Mouse (Mus musculus) heart, embryonic 15.5 days (tissue): ENCODE results near the gene Zbtb9. TPM values are rescaled to one million over a fixed set of nuclear protein-coding genes. Genes with fewer than 3 reads are reported as not detected.

Experiments
- ATAC-seq: fragments of 200-750 bp; cut with Nextera tagmentation; replicated peaks from 2 replicates; pipeline ENCODE4 v1.8.0; 2017; ENCODE audit warnings: low read depth, moderate TSS enrichment; ENCODE audit not compliant: insufficient number of reproducible peaks, insufficient read depth, low FRiP score
- H3K27ac ChIP-seq: fragments of 300-500 bp; sonication (generic); 2 replicates; pipeline ENCODE4 v1.5.1; 2015; ENCODE audit warnings: mild to moderate bottlenecking, inconsistent platforms
- H3K27me3 ChIP-seq: fragments of 300-500 bp; sonication (generic); 2 replicates; pipeline ENCODE4 v1.6.1; 2015; ENCODE audit warnings: inconsistent platforms
- H3K36me3 ChIP-seq: fragments of 300-500 bp; sonication (generic); 2 replicates; pipeline ENCODE4 v1.6.1; 2015; ENCODE audit warnings: mild to moderate bottlenecking, inconsistent platforms
- H3K4me1 ChIP-seq: fragments of 300-500 bp; sonication (generic); replicated peaks from 2 replicates; pipeline ENCODE4 v1.6.1; 2015; ENCODE audit warnings: inconsistent platforms
- H3K4me2 ChIP-seq: fragments of 300-500 bp; sonication (generic); 2 replicates; pipeline ENCODE4 v1.6.1; 2015; ENCODE audit warnings: inconsistent platforms, mild to moderate bottlenecking, moderate library complexity
- H3K4me3 ChIP-seq: fragments of 300-500 bp; sonication (generic); 2 replicates; pipeline ENCODE4 v1.5.1; 2015; ENCODE audit warnings: mild to moderate bottlenecking, inconsistent platforms
- H3K9ac ChIP-seq: fragments of 300-500 bp; sonication (generic); 2 replicates; pipeline ENCODE4 v1.6.1; 2015; ENCODE audit warnings: mild to moderate bottlenecking, inconsistent platforms
- H3K9me3 ChIP-seq: fragments of 300-500 bp; sonication (generic); replicated peaks from 2 replicates; pipeline ENCODE4 v1.6.1; 2016; ENCODE audit warnings: inconsistent platforms
- WGBS: fragments of 180-500 bp; shearing (Covaris S2); methylation state at CpG from one replicate; pipeline ENCODE4 v1.1.7; 2015; ENCODE audit warnings: mixed read lengths; 5-methylcytosine and 5-hydroxymethylcytosine counted together
- polyA plus RNA-seq: library from polyadenylated mRNA; unstranded; fragments of >200 nt; fragmentation: Nextera tagmentation; extraction: Ambion mirVana; gene quantifications from 2 replicates; pipeline ENCODE4 v1.2.1, GENCODE M21; 2015

Zbtb9 gene
- polyA plus RNA-seq, 1 experiment from 2014 or later, result 8.3 TPM

DNA sequence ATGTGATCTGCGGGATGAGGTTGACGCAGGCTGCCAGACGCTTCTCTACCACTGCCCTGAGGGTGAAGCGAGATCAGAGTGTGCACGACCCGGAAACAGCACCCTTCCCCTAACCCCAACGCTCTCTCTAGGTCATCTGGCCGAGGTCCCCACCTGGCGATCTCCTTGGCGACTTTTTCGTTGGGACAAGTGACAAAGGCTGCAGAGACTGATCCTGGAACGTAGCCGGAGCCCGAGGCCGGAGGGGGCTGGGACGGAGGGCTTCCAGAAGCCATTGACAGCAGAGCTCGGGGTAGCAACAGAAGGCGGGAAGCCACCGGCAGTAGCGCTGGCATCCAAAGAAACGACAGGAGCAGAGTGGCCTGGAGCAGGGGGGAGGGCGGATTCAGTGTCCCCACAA is 34.2 kb upstream of the Zbtb9 start:
- no peak for ATAC-seq
- WGBS, result under 1% methylated on average over 22 of the region's 22 CpGs
- peak overlapping the region; percentile 87 for H3K27ac ChIP-seq
- H3K36me3 ChIP-seq, result peaks cover 31% of the 10 kb centered on the region
- no peaks in the 10 kb centered on the region for H3K27me3 ChIP-seq
- H3K4me1 ChIP-seq, result peaks cover 44% of the 10 kb centered on the region
- H3K9ac ChIP-seq, result peak overlapping the region; percentile 70
- no peaks in the 10 kb centered on the region for H3K9me3 ChIP-seq
- H3K4me2 ChIP-seq, result peak overlapping the region; percentile 89
- peak overlapping the region; percentile 64 for H3K4me3 ChIP-seq

GRCm38 (mm10) chr17:26939178-26939972 is 33.6 kb upstream of the Zbtb9 start, which contains the start of gene Cuta:
TSS of gene Cuta (minus strand) at chr17:26939569.
- Histone ChIP-seq H3K9ac (peak within 1 kb of the TSS; percentile 82), H3K4me3 (peak within 1 kb of the TSS; percentile 64), H3K4me2 (peak within 1 kb of the TSS; percentile 89), H3K27me3 (no peaks in the 10 kb centered on the region), H3K4me1 (peaks cover 38% of the 10 kb centered on the region), H3K9me3 (no peaks in the 10 kb centered on the region), H3K36me3 (peaks cover 30% of the 10 kb centered on the region), H3K27ac (peak within 1 kb of the TSS; percentile 97)
- 0% methylated on average over 68 of the region's 70 CpGs for WGBS
- peak; percentile 95 for ATAC-seq

DNA sequence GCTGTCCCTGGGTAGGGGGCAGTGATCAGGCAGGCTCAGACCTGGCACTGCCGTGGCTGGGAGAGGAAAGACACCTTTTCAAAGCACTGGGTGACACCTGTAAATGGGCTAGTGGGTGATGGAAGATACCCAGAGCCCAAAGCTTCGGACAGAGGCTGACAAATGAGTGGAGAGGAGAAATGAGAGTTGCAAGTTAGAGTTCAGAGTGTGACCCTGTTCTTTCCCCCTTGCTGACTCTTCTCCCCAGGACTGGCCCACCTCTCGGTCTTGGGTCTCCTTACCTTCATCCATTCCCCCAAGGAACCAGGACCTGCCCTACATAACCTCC is 33.0 kb upstream of the Zbtb9 start:
- 8% methylated on average over 3 of the region's 3 CpGs for WGBS
- no peaks in the 10 kb centered on the region for H3K9me3 ChIP-seq
- ATAC-seq, result no peak
- peak overlapping the region; percentile 87 for H3K4me2 ChIP-seq
- peaks cover 36% of the 10 kb centered on the region for H3K4me1 ChIP-seq
- H3K27me3 ChIP-seq, result no peaks in the 10 kb centered on the region
- peaks cover 24% of the 10 kb centered on the region for H3K36me3 ChIP-seq
- peak overlapping the region; percentile 82 for H3K9ac ChIP-seq
- peak overlapping the region; percentile 97 for H3K27ac ChIP-seq
- H3K4me3 ChIP-seq, result peak overlapping the region; percentile 64

GRCm38 (mm10) chr17:26941031-26941789 is 31.8 kb upstream of the Zbtb9 start, which contains the start of gene Syngap1:
TSS of gene Syngap1 (plus strand) at chr17:26941253.
- no peak for ATAC-seq
- H3K9me3 ChIP-seq, result no peaks in the 10 kb centered on the region
- H3K27ac ChIP-seq, result peak within 1 kb of the TSS; percentile 97
- H3K4me1 ChIP-seq, result peaks cover 44% of the 10 kb centered on the region
- peak within 1 kb of the TSS; percentile 87 for H3K4me2 ChIP-seq
- peak within 1 kb of the TSS; percentile 64 for H3K4me3 ChIP-seq
- WGBS, result 8% methylated on average over 20 of the region's 24 CpGs
- H3K36me3 ChIP-seq, result peaks cover 12% of the 10 kb centered on the region; the same call in 1 of the 2 replicates
- H3K27me3 ChIP-seq, result no peaks in the 10 kb centered on the region
- peak within 1 kb of the TSS; percentile 82 for H3K9ac ChIP-seq

- no peaks in the 10 kb centered on the region for H3K27me3 ChIP-seq
- H3K36me3 ChIP-seq, result peaks cover 5% of the 10 kb centered on the region; the same call in 1 of the 2 replicates
- H3K4me3 ChIP-seq, result peak overlapping the region; percentile 49
- peaks cover 51% of the 10 kb centered on the region for H3K4me1 ChIP-seq
- 28% methylated on average over 4 of the region's 4 CpGs for WGBS
- H3K27ac ChIP-seq, result no peak overlapping the region
- H3K4me2 ChIP-seq, result peak overlapping the region; percentile 87
- no peaks in the 10 kb centered on the region for H3K9me3 ChIP-seq
- H3K9ac ChIP-seq, result peak overlapping the region; percentile 44; the same call in 1 of the 2 replicates
- no peak for ATAC-seq
Observed at GRCm38 (mm10) chr17:26941841-26942570, 31.0 kb upstream of the Zbtb9 start.

GRCm38 (mm10) chr17:26945824-26946495 is 27.0 kb upstream of the Zbtb9 start:
- WGBS, result 31% methylated on average over 13 of the region's 13 CpGs
- Histone ChIP-seq H3K4me2 (peak overlapping the region; percentile 73), H3K27ac (peak overlapping the region; percentile 72), H3K4me3 (peak overlapping the region; percentile 49), H3K9ac (peak overlapping the region; percentile 69), H3K9me3 (no peaks in the 10 kb centered on the region), H3K36me3 (no peaks in the 10 kb centered on the region), H3K27me3 (no peaks in the 10 kb centered on the region), H3K4me1 (peaks cover 44% of the 10 kb centered on the region)
- ATAC-seq, result no peak

DNA sequence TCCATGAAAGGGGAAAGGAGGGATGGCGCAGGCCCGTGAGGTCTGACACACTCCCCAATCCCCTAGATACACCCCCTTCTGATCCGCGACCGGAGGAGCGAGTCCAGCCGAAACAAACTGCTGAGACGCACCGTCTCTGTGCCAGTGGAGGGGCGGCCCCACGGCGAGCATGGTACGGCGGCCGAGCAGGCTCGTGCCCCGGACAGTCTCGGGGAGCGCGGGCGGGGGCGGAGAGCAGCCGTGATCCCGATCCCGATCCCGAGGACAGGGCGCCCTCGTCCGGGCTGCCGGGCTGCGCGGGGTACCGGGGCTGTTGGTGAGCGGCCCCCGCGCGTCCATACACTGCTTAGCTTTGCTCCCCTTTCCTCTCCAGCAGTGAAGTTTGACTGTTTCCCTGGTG is 26.4 kb upstream of the Zbtb9 start:
- ATAC-seq, result 0 out of 2 replicates have a peak, but pooled peaks have one; percentile 40
- Histone ChIP-seq H3K27me3 (no peaks in the 10 kb centered on the region), H3K4me1 (peaks cover 46% of the 10 kb centered on the region), H3K4me2 (peak overlapping the region; percentile 73), H3K4me3 (peak overlapping the region; percentile 49), H3K36me3 (no peaks in the 10 kb centered on the region), H3K9ac (peak overlapping the region; percentile 69), H3K27ac (peak overlapping the region; percentile 72), H3K9me3 (no peaks in the 10 kb centered on the region)
- WGBS, result 3% methylated on average over 28 of the region's 37 CpGs

DNA sequence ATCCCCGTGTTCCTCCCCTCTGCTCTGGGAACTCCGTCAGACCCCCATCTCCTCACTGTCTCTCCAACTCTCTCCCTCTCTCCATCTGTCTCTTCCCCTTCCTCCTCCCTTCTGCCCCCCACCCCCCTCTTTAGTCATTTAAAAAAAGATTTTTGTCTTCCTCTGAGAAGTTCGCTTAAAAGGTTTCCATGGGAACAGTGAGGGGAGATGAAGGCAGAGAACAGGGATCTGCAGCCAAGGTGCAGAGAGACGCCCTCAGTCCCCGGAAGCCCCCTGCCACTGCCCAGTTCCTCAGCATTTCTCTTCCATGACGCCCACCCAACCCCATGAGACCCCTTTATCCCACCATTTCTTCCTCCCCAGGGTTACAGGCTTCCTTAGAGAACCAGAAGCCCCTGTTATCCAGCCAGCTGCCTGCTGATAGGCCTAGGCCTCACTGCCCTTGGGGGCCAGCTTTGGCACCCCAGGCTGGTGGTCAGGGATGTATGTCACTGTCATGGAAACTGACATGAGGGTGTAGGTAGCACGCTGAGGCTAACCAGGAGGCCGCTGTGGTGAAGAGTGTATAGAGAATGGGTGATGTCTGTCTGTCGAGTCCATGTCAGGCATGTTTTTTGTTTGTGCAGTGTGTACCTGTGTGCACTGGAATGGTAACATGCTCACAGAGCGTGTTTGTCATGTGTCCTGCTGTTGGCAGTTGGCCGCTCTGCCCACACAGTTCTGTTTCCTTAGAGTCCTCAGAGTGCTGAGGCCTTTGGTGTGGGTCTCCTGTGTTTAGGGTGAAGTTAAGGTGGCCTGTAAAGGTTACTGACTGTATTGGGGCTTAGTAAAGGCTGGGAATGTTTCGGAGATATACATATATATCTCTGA is 25.5 kb upstream of the Zbtb9 start:
- Histone ChIP-seq H3K4me3 (peak overlapping the region; percentile 49; the same call in 1 of the 2 replicates), H3K9me3 (no peaks in the 10 kb centered on the region), H3K27ac (peak overlapping the region; percentile 72), H3K4me1 (peaks cover 52% of the 10 kb centered on the region), H3K36me3 (no peaks in the 10 kb centered on the region), H3K4me2 (peak overlapping the region; percentile 73), H3K9ac (0 out of 2 replicates have a peak overlapping the region, but pooled peaks have one; percentile 69), H3K27me3 (no peaks in the 10 kb centered on the region)
- no peak for ATAC-seq
- WGBS, result 69% methylated on average over 12 of the region's 12 CpGs

DNA sequence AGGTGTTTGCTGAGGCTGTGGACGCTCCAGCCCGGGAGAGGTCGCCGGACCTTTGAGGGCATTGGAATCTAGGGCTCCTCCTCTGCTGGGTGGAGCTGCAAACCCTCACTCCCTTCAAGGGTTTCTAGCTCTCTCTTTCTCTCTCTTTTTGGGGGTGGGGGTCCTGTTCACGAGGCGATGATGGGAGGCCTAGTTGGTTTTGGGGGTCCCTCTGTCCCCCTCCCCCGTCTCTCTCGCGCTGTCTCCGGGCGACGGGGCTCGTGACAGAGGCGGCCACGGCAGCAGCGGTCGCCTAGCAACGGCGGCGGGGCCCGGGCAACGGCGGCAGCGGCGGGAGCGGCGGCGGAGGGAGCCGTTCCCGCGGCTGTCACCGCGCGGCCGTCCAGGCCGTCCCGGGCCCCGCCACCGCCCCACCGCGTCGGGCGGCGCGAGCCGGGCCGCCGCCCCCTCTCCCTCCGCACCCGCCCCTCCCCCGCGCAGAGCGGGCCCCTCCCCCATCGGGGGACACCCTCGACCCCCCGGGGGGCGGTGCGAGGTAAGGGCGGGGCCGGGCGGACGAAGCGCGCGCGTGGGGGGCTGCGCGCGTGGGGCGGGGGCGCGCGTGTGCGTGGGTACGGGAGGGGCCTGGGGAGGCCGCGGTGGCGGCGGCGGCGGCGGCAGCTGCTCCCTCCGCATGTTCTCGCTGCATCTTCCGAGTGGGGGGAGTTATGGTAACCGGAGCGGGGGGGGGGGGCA is 24.5 kb upstream of the Zbtb9 start:
- peak; percentile 19; the same call in 1 of the 2 replicates for ATAC-seq
- H3K4me2 ChIP-seq, result peak overlapping the region; percentile 97
- H3K36me3 ChIP-seq, result no peaks in the 10 kb centered on the region
- H3K4me1 ChIP-seq, result peaks cover 62% of the 10 kb centered on the region
- peak overlapping the region; percentile 73 for H3K27ac ChIP-seq
- H3K9ac ChIP-seq, result peak overlapping the region; percentile 82
- H3K9me3 ChIP-seq, result no peaks in the 10 kb centered on the region
- under 1% methylated on average over 49 of the region's 87 CpGs for WGBS
- H3K4me3 ChIP-seq, result peak overlapping the region; percentile 78
- H3K27me3 ChIP-seq, result no peaks in the 10 kb centered on the region
